In genomic region chr6:111725969-111726368, GRCm38 (mm10) we compare ENCODE assay signal across 23 mouse cellular contexts.
DNase-seq lines count a peak whose midpoint lies in the region; ATAC-seq lines count a peak whose summit lies in the region.
"Had no signal": no experiment of that assay in that cellular context is flagged by ENCODE, and none has a peak within 500 bp of the region (broad histone marks: within the 10 kb centered on the region; RNA-seq: fewer than 3 reads in every experiment).

No protein-coding gene starts in this region.

- H3K27me3 ChIP-seq in heart, embryonic 11.5 days (ENCODE audit: control insufficient read depth, insufficient read depth, low read length): no peaks in the 10 kb centered on the region
- no peaks in the 10 kb centered on the region for H3K27me3 ChIP-seq in heart, embryonic 14.5 days (ENCODE audit: control insufficient read depth, insufficient read depth, low read length)
- H3K27me3 ChIP-seq: embryonic facial prominence, embryonic 13.5 days; forebrain, embryonic 13.5 days; hindbrain, embryonic 13.5 days had no signal

- H3K27ac ChIP-seq in heart, embryonic 11.5 days (ENCODE audit: low read depth, low read length): no peak overlapping the region
- H3K27ac ChIP-seq in heart, embryonic 14.5 days (replicated peaks in 1 of 2; ENCODE audit: control insufficient read depth in 1 of 2, insufficient read depth in 1 of 2, low read depth in 2 of 2, low read length in 2 of 2): no peak overlapping the region
- H3K27ac ChIP-seq: embryonic facial prominence, embryonic 13.5 days; forebrain, embryonic 13.5 days; gastrocnemius, adult 2 months; hindbrain, embryonic 13.5 days; hindbrain, postnatal 0 days had no signal

- no peaks in the 10 kb centered on the region for H3K9me3 ChIP-seq in heart, embryonic 11.5 days (replicated peaks; ENCODE audit: control insufficient read depth, low read length)
- no peaks in the 10 kb centered on the region for H3K9me3 ChIP-seq in heart, embryonic 14.5 days (ENCODE audit: control insufficient read depth, low read length)
- H3K9me3 ChIP-seq: embryonic facial prominence, embryonic 13.5 days; forebrain, embryonic 13.5 days; hindbrain, embryonic 13.5 days had no signal

- intact Hi-C loops in left cerebral cortex, postnatal 36 days (cut with DNase I): no loop called here

- ATAC-seq in heart, embryonic 11.5 days (replicated peaks; ENCODE audit: insufficient number of reproducible peaks, low FRiP score, low TSS enrichment): no peak
- 0 out of 2 replicates have a peak, but pooled peaks have one; percentile 47 for ATAC-seq in heart, embryonic 14.5 days (ENCODE audit: insufficient number of reproducible peaks, insufficient read depth, low FRiP score, low read depth)
- ATAC-seq: CD4-positive, CD25-positive, alpha-beta regulatory T cell, adult 4 months; forebrain, embryonic 13.5 days; forebrain, postnatal 0 days; hindbrain, postnatal 0 days had no signal

- H3K36me3 ChIP-seq in heart, embryonic 11.5 days (ENCODE audit: control insufficient read depth, insufficient read depth, low read length): no peaks in the 10 kb centered on the region
- no peaks in the 10 kb centered on the region for H3K36me3 ChIP-seq in heart, embryonic 14.5 days (ENCODE audit: control insufficient read depth, insufficient read depth, low read length)
- H3K36me3 ChIP-seq: embryonic facial prominence, embryonic 13.5 days; G1E; hindbrain, embryonic 13.5 days had no signal

- peaks cover 8% of the 10 kb centered on the region for H3K4me1 ChIP-seq in heart, embryonic 11.5 days (ENCODE audit: control insufficient read depth, insufficient read depth, low read length)
- peaks cover 0 to 9% of the 10 kb centered on the region in 2 experiments; a peak in 2 of 4 replicates for H3K4me1 ChIP-seq in heart, embryonic 14.5 days (ENCODE audit: control insufficient read depth in 2 of 2, insufficient read depth in 2 of 2, low read length in 2 of 2)
- H3K4me1 ChIP-seq: embryonic facial prominence, embryonic 13.5 days; hindbrain, embryonic 13.5 days had no signal

- peak; percentile 89 for DNase-seq in heart, adult 11 months
- peak; percentile 13 for DNase-seq in heart, adult 8-10 months (ENCODE audit: low spot score)
- peak; percentile 4 for DNase-seq in heart, postnatal 4 days
- DNase-seq in left cerebral cortex, postnatal 36 days (ENCODE audit: low spot score in 2 of 2): no peak
- no peak for DNase-seq in adrenal gland, adult (ENCODE audit: inconsistent age in 2 of 2, low spot score in 1 of 2)
- DNase-seq: adrenal gland, postnatal 10 days; B cell, adult 2 months; cerebellum, adult 11 months; cerebellum, adult 8-10 months; cerebellum, postnatal 25 days; forebrain, postnatal 0 days; gastrocnemius, adult 2 months; gastrocnemius, postnatal 25 days; kidney, adult 11 months; kidney, adult 9 months had no signal

- no peak overlapping the region for H3K9ac ChIP-seq in heart, embryonic 11.5 days (ENCODE audit: low read depth, low read length)
- H3K9ac ChIP-seq in heart, embryonic 14.5 days (ENCODE audit: low read length): no peak overlapping the region
- H3K9ac ChIP-seq: embryonic facial prominence, embryonic 13.5 days; forebrain, embryonic 13.5 days; forebrain, postnatal 0 days; hindbrain, embryonic 13.5 days had no signal

- no peak overlapping the region for H3K4me2 ChIP-seq in heart, embryonic 11.5 days
- no peak overlapping the region for H3K4me2 ChIP-seq in heart, embryonic 14.5 days (ENCODE audit: low read length)
- H3K4me2 ChIP-seq: embryonic facial prominence, embryonic 13.5 days; forebrain, embryonic 13.5 days; hindbrain, embryonic 13.5 days had no signal

- H3K4me3 ChIP-seq in heart, embryonic 11.5 days (ENCODE audit: low read depth, low read length): no peak overlapping the region
- H3K4me3 ChIP-seq in heart, embryonic 14.5 days (ENCODE audit: control insufficient read depth in 1 of 2, insufficient read depth in 1 of 2, low read depth in 1 of 2, low read length in 2 of 2): no peak overlapping the region
- H3K4me3 ChIP-seq: embryonic facial prominence, embryonic 13.5 days; forebrain, embryonic 13.5 days; gastrocnemius, adult 2 months; hindbrain, embryonic 13.5 days had no signal

Comparison
In these comparisons a context has a peak if more than half of its experiments do, and no peak if none do; other contexts are left out.
1. DNase-seq: peak in heart, adult 11 months (single experiment), heart, adult 8-10 months (single experiment) and heart, postnatal 4 days (single experiment); none in left cerebral cortex, postnatal 36 days (0 of 2) and adrenal gland, adult (0 of 2).